Mouse (Mus musculus) stomach, postnatal 0 days (tissue): Measurements from ENCODE around the gene Cmbl. TPM values are rescaled to one million over a fixed set of nuclear protein-coding genes. Genes with fewer than 3 reads are reported as not detected.

Source experiments
- ATAC-seq: fragments of 200-750 bp; cut with Nextera tagmentation; 2 replicates; pipeline ENCODE4 v1.8.0; 2017; ENCODE audit not compliant: low FRiP score, low TSS enrichment
- DNase-seq: peaks from one replicate; pipeline ENCODE4 v3.0.0-alpha.2; 2016; ENCODE audit warnings: low spot score
- H3K27ac ChIP-seq: fragments of 300-500 bp; sonication (generic); replicated peaks from 2 replicates; pipeline ENCODE4 v1.5.1; 2014; ENCODE audit warnings: mild to moderate bottlenecking, control low read depth
- H3K27me3 ChIP-seq: fragments of 300-500 bp; sonication (generic); 2 replicates; pipeline ENCODE4 v1.6.1; 2014; ENCODE audit warnings: low read length; ENCODE audit not compliant: control insufficient read depth, insufficient read depth
- H3K36me3 ChIP-seq: fragments of 300-500 bp; sonication (generic); 2 replicates; pipeline ENCODE4 v1.6.1; 2014; ENCODE audit warnings: low read length, mixed read lengths; ENCODE audit not compliant: control insufficient read depth, insufficient read depth
- H3K4me1 ChIP-seq: fragments of 300-500 bp; sonication (generic); replicated peaks from 2 replicates; pipeline ENCODE4 v1.6.1; 2014; ENCODE audit warnings: antibody characterized with exemption; ENCODE audit not compliant: control insufficient read depth, insufficient read depth
- H3K4me2 ChIP-seq: fragments of 300-500 bp; sonication (generic); replicated peaks from 2 replicates; pipeline ENCODE4 v1.6.1; 2014; ENCODE audit warnings: low read depth, mild to moderate bottlenecking, control low read depth, moderate library complexity
- H3K4me3 ChIP-seq: fragments of 300-500 bp; sonication (generic); 2 replicates; pipeline ENCODE4 v1.5.1; 2014; ENCODE audit warnings: low read depth, low read length, control low read depth
- H3K9ac ChIP-seq: fragments of 300-500 bp; sonication (generic); 2 replicates; pipeline ENCODE4 v1.6.1; 2014; ENCODE audit warnings: mild to moderate bottlenecking, low read length, control low read depth, mixed read lengths
- H3K9me3 ChIP-seq: fragments of 300-500 bp; sonication (generic); 2 replicates; pipeline ENCODE4 v1.6.1; 2016; ENCODE audit warnings: low read length; ENCODE audit not compliant: control insufficient read depth
- CTCF ChIP-seq: IDR thresholded peaks from 2 replicates; pipeline ENCODE4 v1.5.1; 2016; ENCODE audit warnings: antibody characterized with exemption, low read depth, mild to moderate bottlenecking, moderate library complexity
- EP300 ChIP-seq: optimal IDR thresholded peaks from 2 replicates; pipeline ENCODE3; 2016; ENCODE audit warnings: antibody characterized with exemption
- WGBS: fragments of 180-500 bp; shearing (Covaris S2); extraction: QIAGEN DNeasy Blood & Tissue Kit; methylation state at CpG from one replicate; pipeline ENCODE4 v1.1.7; 2014; 5-methylcytosine and 5-hydroxymethylcytosine counted together
- polyA plus RNA-seq: library from polyadenylated mRNA; unstranded; fragments of >200 nt; fragmentation: Nextera tagmentation; extraction: Ambion mirVana; gene quantifications from 2 replicates; pipeline ENCODE4 v1.2.1, GENCODE M21; 2015

Cmbl gene
- polyA plus RNA-seq, 1 experiment from 2014 or later, result 37.8 TPM

DNA sequence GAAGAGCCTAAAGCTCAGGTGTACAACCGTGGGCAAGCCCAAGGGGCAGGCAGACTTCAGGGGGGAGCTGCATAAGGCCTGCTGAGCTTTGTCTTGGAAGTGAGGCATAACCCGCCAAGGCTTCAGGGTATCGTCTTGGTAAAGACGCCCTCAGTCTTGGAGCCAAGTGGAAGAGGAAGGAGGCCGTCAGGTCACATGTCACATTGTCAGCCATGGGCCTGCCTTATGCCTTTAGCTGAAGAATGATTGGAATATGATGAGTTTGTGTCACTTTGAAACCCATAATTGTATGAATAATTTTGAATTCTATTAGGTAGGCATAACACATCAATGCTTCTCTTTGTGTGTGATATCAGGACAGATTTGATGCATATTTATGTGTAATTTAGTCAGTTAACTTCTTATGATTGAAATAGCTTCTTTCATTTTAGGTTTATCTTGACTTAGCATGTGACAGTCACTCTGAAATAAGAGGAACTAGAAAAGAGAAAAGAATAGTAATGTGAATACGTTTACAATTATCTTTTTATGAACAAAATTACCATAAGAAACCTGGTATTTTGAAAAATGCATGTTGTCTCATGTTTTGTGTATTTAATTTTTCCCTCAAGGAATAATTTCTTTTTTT, 48.8 kb downstream of the Cmbl start:
- ATAC-seq, result no peak
- WGBS, result 84% methylated on average over 6 of the region's 6 CpGs
- H3K36me3 ChIP-seq, result peaks cover 2% of the 10 kb centered on the region; the same call in 1 of the 2 replicates
- no peaks in the 10 kb centered on the region for H3K9me3 ChIP-seq
- H3K27ac ChIP-seq, result no peak overlapping the region
- TF ChIP-seq EP300 (no peak), CTCF (no peak)
- no peak overlapping the region for H3K4me3 ChIP-seq
- no peak overlapping the region for H3K4me2 ChIP-seq
- H3K27me3 ChIP-seq, result no peaks in the 10 kb centered on the region
- H3K9ac ChIP-seq, result no peak overlapping the region
- DNase-seq, result no peak
- no peaks in the 10 kb centered on the region for H3K4me1 ChIP-seq

DNA sequence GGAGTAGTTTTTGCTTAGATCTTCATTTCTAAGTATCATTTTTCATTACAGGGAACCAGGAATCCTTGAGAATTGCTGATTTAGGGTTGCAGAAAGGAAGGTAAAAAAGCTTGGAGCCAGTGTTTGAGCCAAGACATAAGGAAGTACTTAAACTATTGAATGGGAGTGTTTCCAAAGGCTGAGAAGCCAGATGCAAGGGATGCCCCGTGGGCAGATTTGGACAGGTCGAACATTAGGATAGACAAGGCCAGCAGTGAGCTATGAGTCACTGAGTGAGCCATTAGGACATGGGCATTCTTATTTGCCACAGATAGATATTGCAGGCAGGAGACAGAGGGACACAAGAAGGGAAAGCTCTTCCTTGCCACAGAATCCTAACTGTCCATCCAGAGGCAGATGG, 49.5 kb downstream of the Cmbl start:
- no peak overlapping the region for H3K9ac ChIP-seq
- ATAC-seq, result no peak
- no peaks in the 10 kb centered on the region for H3K27me3 ChIP-seq
- no peaks in the 10 kb centered on the region for H3K9me3 ChIP-seq
- no peak for DNase-seq
- no peaks in the 10 kb centered on the region for H3K4me1 ChIP-seq
- TF ChIP-seq CTCF (no peak), EP300 (no peak)
- H3K27ac ChIP-seq, result no peak overlapping the region
- 82% methylated on average over 2 of the region's 2 CpGs for WGBS
- H3K4me2 ChIP-seq, result no peak overlapping the region
- peaks cover 2% of the 10 kb centered on the region; the same call in 1 of the 2 replicates for H3K36me3 ChIP-seq
- H3K4me3 ChIP-seq, result no peak overlapping the region

GRCm38 (mm10) chr15:31617261-31617660, 52.1 kb downstream of the Cmbl start:
- DNase-seq (no peak), ATAC-seq (no peak)
- H3K27me3 ChIP-seq, result no peaks in the 10 kb centered on the region
- no peak overlapping the region for H3K4me3 ChIP-seq
- peaks cover 2% of the 10 kb centered on the region; the same call in 1 of the 2 replicates for H3K36me3 ChIP-seq
- H3K4me1 ChIP-seq, result no peaks in the 10 kb centered on the region
- H3K27ac ChIP-seq, result no peak overlapping the region
- H3K9ac ChIP-seq, result no peak overlapping the region
- H3K4me2 ChIP-seq, result no peak overlapping the region
- no peaks in the 10 kb centered on the region for H3K9me3 ChIP-seq
- WGBS, result 94% methylated on average over 9 of the region's 9 CpGs
- TF ChIP-seq EP300, result no peak
- TF ChIP-seq CTCF, result no peak

DNA sequence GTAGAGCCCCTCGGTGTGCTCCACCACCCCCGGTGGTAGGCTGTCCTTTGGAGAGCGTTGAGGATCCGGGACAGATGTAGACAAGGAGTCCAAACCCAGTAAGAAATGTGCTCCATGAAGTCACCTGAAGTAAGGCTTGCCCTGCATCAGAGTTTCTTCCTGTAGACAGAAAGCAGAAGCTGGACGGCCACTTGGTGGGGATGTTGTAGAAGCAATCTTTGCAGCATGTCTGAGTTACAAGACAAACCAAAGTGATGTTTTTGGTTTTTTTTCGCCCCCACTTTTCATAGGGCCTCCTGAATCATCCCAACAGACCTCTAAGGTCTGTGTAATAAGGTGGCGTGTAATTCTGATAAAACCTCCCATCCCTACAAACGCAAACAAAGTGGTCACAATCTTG, 54.3 kb downstream of the Cmbl start:
- no peaks in the 10 kb centered on the region for H3K27me3 ChIP-seq
- no peak overlapping the region for H3K27ac ChIP-seq
- H3K9ac ChIP-seq, result no peak overlapping the region
- no peak overlapping the region for H3K4me3 ChIP-seq
- DNase-seq (no peak), ATAC-seq (no peak)
- WGBS, result 92% methylated on average over 8 of the region's 8 CpGs
- TF ChIP-seq CTCF (peak; percentile 55), EP300 (no peak)
- H3K36me3 ChIP-seq, result peaks cover 2% of the 10 kb centered on the region; the same call in 1 of the 2 replicates
- H3K9me3 ChIP-seq, result no peaks in the 10 kb centered on the region
- H3K4me2 ChIP-seq, result no peak overlapping the region
- H3K4me1 ChIP-seq, result no peaks in the 10 kb centered on the region

DNA sequence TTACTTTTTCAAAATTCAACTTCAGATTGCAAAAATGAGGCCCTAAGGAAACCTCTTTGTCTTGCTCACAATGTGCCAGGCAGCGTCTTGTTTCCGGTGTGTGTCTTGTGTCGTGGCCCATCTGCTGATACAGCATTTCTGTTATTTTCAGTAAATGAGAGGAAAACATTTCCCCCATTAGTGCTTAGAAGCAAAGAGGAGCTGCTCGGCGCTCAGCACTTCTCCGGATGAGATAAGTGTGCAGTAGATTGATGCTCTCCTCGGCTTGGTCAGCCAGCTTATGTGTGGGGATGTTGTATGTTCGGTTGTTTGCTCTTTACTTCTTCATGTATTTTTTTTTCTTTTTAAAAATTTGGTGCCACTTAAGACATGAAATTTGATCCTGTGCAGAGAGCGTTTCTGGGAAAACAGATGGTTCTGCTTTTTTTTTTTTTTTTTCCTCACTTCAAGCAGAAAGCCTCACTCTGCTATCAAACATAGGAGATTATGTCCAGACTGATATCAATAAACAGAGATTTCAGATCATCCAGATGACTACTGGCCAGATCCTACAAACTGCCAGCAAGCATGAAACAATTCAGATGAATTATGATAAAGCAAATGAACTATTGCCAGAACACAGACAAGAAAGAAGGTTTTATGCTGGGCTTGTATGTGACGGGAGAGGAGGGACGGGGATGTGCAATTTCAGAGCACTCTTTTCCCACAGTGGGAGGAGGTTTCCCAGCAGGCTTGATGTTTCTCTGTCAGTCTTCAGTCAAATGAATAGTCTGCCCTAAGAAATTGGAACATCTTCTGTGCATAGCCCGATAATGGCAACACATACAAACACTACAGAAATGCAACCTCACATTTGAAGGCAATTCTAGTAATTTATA, 62.3 kb downstream of the Cmbl start:
- WGBS, result 34% methylated on average over 12 of the region's 12 CpGs
- DNase-seq, result no peak
- no peak for ATAC-seq
- Histone ChIP-seq H3K4me2 (no peak overlapping the region), H3K36me3 (no peaks in the 10 kb centered on the region), H3K27ac (0 out of 2 replicates have a peak overlapping the region, but pooled peaks have one; percentile 4), H3K4me1 (no peaks in the 10 kb centered on the region), H3K9ac (no peak overlapping the region), H3K27me3 (no peaks in the 10 kb centered on the region), H3K9me3 (no peaks in the 10 kb centered on the region), H3K4me3 (no peak overlapping the region)
- TF ChIP-seq EP300, result no peak
- no peak for TF ChIP-seq CTCF

DNA sequence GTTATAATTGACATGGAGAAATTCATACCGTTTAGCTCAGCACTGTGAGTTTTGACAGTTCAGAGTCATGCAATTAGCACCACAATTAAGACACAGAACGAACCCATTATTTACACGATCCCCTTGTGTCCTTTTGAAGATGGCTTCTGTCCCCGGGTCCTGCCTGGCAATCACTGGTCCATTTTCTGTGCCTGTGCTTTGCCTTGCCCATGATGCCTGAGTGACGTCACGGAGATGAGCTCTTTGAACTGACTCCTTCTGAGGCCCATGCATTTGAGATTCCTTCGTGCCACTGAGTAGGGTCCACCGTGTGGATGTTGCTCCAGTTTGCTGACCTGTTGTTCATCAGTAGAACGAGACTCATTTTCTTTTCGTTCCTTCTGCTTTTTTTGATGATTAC, 63.0 kb downstream of the Cmbl start:
- ATAC-seq (no peak), DNase-seq (no peak)
- Histone ChIP-seq H3K36me3 (no peaks in the 10 kb centered on the region), H3K9me3 (no peaks in the 10 kb centered on the region), H3K27ac (no peak overlapping the region), H3K9ac (no peak overlapping the region), H3K4me2 (no peak overlapping the region), H3K4me1 (no peaks in the 10 kb centered on the region), H3K4me3 (no peak overlapping the region), H3K27me3 (no peaks in the 10 kb centered on the region)
- TF ChIP-seq EP300, result no peak
- TF ChIP-seq CTCF, result no peak
- WGBS, result 71% methylated on average over 10 of the region's 10 CpGs
